Mouse (Mus musculus) bone marrow, adult 2 months (tissue): ENCODE results near the gene Gm12830.

ENCODE experiments used
- CTCF ChIP-seq: fragments of 200-500 bp; IDR thresholded peaks from 2 replicates; pipeline ENCODE4 v1.5.1; 2011; ENCODE audit warnings: low read length, control low read depth; ENCODE audit not compliant: control insufficient read depth, insufficient read depth
- POLR2A ChIP-seq: fragments of 200-500 bp; IDR thresholded peaks from 2 replicates; pipeline ENCODE4 v1.6.1; 2011; ENCODE audit warnings: low read depth, mild to moderate bottlenecking, control low read depth, low read length, borderline replicate concordance; ENCODE audit not compliant: control insufficient read depth

GRCm38 (mm10) chr4:114863166-114863565 lies 41.6 kb downstream of the Gm12830 start:
- TF ChIP-seq POLR2A (no peak), CTCF (no peak)
